8 mouse cellular contexts compared by ENCODE assay signal in genomic region chr11:5096480-5097020, GRCm38 (mm10). TPM values are rescaled to one million over a fixed set of nuclear protein-coding genes. Genes with fewer than 3 reads are reported as not detected.
DNase-seq lines count a peak whose midpoint lies in the region; ATAC-seq and TF ChIP-seq lines count a peak whose summit lies in the region.

No protein-coding gene starts in this region.

- peak overlapping the region; percentile 100 for H3K4me3 ChIP-seq in heart, embryonic 13.5 days
- H3K4me3 ChIP-seq in G1E (ENCODE audit: low read depth, low read length) (peak overlapping the region; percentile 93; the same call in 1 of the 2 replicates), macrophage (ENCODE audit: inconsistent target) (peak overlapping the region; percentile 84; the same call in 1 of the 2 replicates)
- H3K4me3 ChIP-seq in hindbrain, embryonic 11.5 days (ENCODE audit: low read depth, low read length), result peak overlapping the region; percentile 68

- peaks cover 29% of the 10 kb centered on the region for H3K36me3 ChIP-seq in heart, embryonic 13.5 days
- H3K36me3 ChIP-seq in G1E (replicated peaks), result peaks cover 46% of the 10 kb centered on the region
- no peaks in the 10 kb centered on the region for H3K36me3 ChIP-seq in hindbrain, embryonic 11.5 days (ENCODE audit: control insufficient read depth, insufficient read depth, low read length)
- H3K36me3 ChIP-seq in macrophage (ENCODE audit: inconsistent target), result peaks cover 21% of the 10 kb centered on the region

- 58% methylated on average over 8 of the region's 8 CpGs for WGBS in heart, embryonic 13.5 days
- WGBS in hindbrain, embryonic 11.5 days, result 81% methylated on average over 8 of the region's 8 CpGs
- 51% methylated on average over 7 of the region's 8 CpGs for WGBS in macrophage (ENCODE audit: missing documents)

- peaks cover 42% of the 10 kb centered on the region for H3K4me1 ChIP-seq in heart, embryonic 13.5 days
- peaks cover 64% of the 10 kb centered on the region for H3K4me1 ChIP-seq in G1E (ENCODE audit: insufficient read depth, low read depth, low read length)
- no peaks in the 10 kb centered on the region; the same call in none of the 2 replicates for H3K4me1 ChIP-seq in hindbrain, embryonic 11.5 days (replicated peaks; ENCODE audit: control insufficient read depth, insufficient read depth, low read length)

- H3K27me3 ChIP-seq in heart, embryonic 13.5 days (replicated peaks), result no peaks in the 10 kb centered on the region
- no peaks in the 10 kb centered on the region for H3K27me3 ChIP-seq in G1E (ENCODE audit: insufficient read depth, low read length)
- no peaks in the 10 kb centered on the region for H3K27me3 ChIP-seq in hindbrain, embryonic 11.5 days (ENCODE audit: control insufficient read depth, insufficient read depth, low read length)

- peaks cover 77% of the 10 kb centered on the region for H3K79me2 ChIP-seq in macrophage (ENCODE audit: inconsistent target)

- DNase-seq in heart, adult 9 months (ENCODE audit: low spot score in 2 of 2), result no peak
- DNase-seq in G1E (ENCODE audit: low spot score), result no peak
- DNase-seq in hindbrain, embryonic 11.5 days (ENCODE audit: low spot score), result no peak
- DNase-seq in thymus, postnatal 4 days, result no peak

- TF ChIP-seq CTCF in G1E (IDR thresholded peaks at IDR 0.05; ENCODE audit: low read depth, low read length), result no peak

- no peak overlapping the region for H3K27ac ChIP-seq in heart, embryonic 13.5 days (replicated peaks)
- no peak overlapping the region for H3K27ac ChIP-seq in hindbrain, embryonic 11.5 days (ENCODE audit: low read depth, low read length)
- no peak overlapping the region for H3K27ac ChIP-seq in macrophage

- ATAC-seq in heart, embryonic 13.5 days (ENCODE audit: extremely low read depth, insufficient number of reproducible peaks, low FRiP score, low TSS enrichment), result no peak
- ATAC-seq in G1E (ENCODE audit: extremely low read depth, insufficient number of reproducible peaks, low FRiP score, poor library complexity, severe bottlenecking), result no peak
- ATAC-seq in hindbrain, embryonic 11.5 days (ENCODE audit: low FRiP score), result no peak
- ATAC-seq in megakaryocyte progenitor cell, adult 5-6 weeks (replicated peaks; ENCODE audit: poor library complexity), result no peak
- ATAC-seq in granulocyte monocyte progenitor cell, adult 5-6 weeks (replicated peaks; ENCODE audit: poor library complexity, severe bottlenecking), result no peak

- H3K9ac ChIP-seq in heart, embryonic 13.5 days, result peak overlapping the region; percentile 100
- no peak overlapping the region for H3K9ac ChIP-seq in hindbrain, embryonic 11.5 days (ENCODE audit: low read depth, low read length)

- no peaks in the 10 kb centered on the region for H3K9me3 ChIP-seq in heart, embryonic 13.5 days
- no peaks in the 10 kb centered on the region for H3K9me3 ChIP-seq in G1E (replicated peaks)
- no peaks in the 10 kb centered on the region for H3K9me3 ChIP-seq in hindbrain, embryonic 11.5 days (ENCODE audit: control insufficient read depth, low read length)

- peak overlapping the region; percentile 87 for H3K4me2 ChIP-seq in heart, embryonic 13.5 days
- H3K4me2 ChIP-seq in hindbrain, embryonic 11.5 days (replicated peaks; ENCODE audit: low read depth, low read length), result peak overlapping the region; percentile 80; the same call in 1 of the 2 replicates

RNA-seq across cellular contexts. Expression of gene Rhbdd3, which starts 2.2 kb away (rescaled TPM):
- polyA plus RNA-seq in heart, embryonic 13.5 days (2015; fragmentation: Nextera tagmentation; extraction: Ambion mirVana), result 28.2 and 34.3 TPM in 2 replicates
- total RNA-seq in G1E (2014; fragmentation: Nextera tagmentation), result 9.7 and 10.9 TPM in 2 replicates
- 19.4 and 21.1 TPM in 2 replicates for total RNA-seq in G1E (2017)
- 37.2 and 42.8 TPM in 2 replicates for polyA plus RNA-seq in G1E (2012)
- 17.3 and 18.2 TPM in 2 replicates for polyA plus RNA-seq in hindbrain, embryonic 11.5 days (2014; fragmentation: Nextera tagmentation; extraction: Ambion mirVana)
- 10 to 100 TPM in 25 of 26 experiments, 1 to 10 TPM in 1; 9.4 to 29.1 (median 17.1) TPM for total RNA-seq in macrophage (2018; cell fraction: chromatin; rRNA removed)
- total RNA-seq in macrophage (2018; cell fraction: cytosol; rRNA removed), result 10 to 100 TPM in 6 of 26 experiments, 1 to 10 TPM in 20; 5.5 to 12.1 (median 7.9) TPM
- 10 to 100 TPM in 25 of 26 experiments, 1 to 10 TPM in 1; 9.7 to 31.4 (median 17.2) TPM for total RNA-seq in macrophage (2018; cell fraction: nucleus; rRNA removed)
- polyA plus RNA-seq in macrophage (2018), result 7.5 to 13.4 TPM (median 8.4 TPM) in 3 replicates
- total RNA-seq in megakaryocyte progenitor cell, adult 5-6 weeks (2015), result 8.5 and 10.2 TPM in 2 replicates
- 22.2 and 33.8 TPM in 2 replicates for total RNA-seq in megakaryocyte progenitor cell, adult 5-6 weeks (2017)
- 20.0 and 25.8 TPM in 2 replicates for total RNA-seq in granulocyte monocyte progenitor cell, adult 5-6 weeks (2014; fragmentation: Nextera tagmentation)
- 15.7 and 42.7 TPM in 2 replicates for total RNA-seq in granulocyte monocyte progenitor cell, adult 5-6 weeks (2017)

RNA-seq across cellular contexts. Expression of gene Ewsr1, which starts 2.5 kb away (rescaled TPM):
- 435 and 450 TPM in 2 replicates for polyA plus RNA-seq in heart, embryonic 13.5 days (2015; fragmentation: Nextera tagmentation; extraction: Ambion mirVana)
- total RNA-seq in G1E (2014; fragmentation: Nextera tagmentation), result 454 and 476 TPM in 2 replicates
- total RNA-seq in G1E (2017), result 527 and 560 TPM in 2 replicates
- 1,012 and 1,154 TPM in 2 replicates for polyA plus RNA-seq in G1E (2012)
- 430 and 463 TPM in 2 replicates for polyA plus RNA-seq in hindbrain, embryonic 11.5 days (2014; fragmentation: Nextera tagmentation; extraction: Ambion mirVana)
- 1,000 to 10,000 TPM in 24 of 26 experiments, 100 to 1,000 TPM in 2; 726 to 1,575 (median 1,318) TPM for total RNA-seq in macrophage (2018; cell fraction: chromatin; rRNA removed)
- 100 to 1,000 TPM; 140 to 209 (median 182) TPM for total RNA-seq in macrophage (2018; cell fraction: cytosol; rRNA removed)
- 1,000 to 10,000 TPM in 1 of 26 experiments, 100 to 1,000 TPM in 25; 418 to 1,007 (median 711) TPM for total RNA-seq in macrophage (2018; cell fraction: nucleus; rRNA removed)
- 241 to 1,448 TPM (median 260 TPM) in 3 replicates for polyA plus RNA-seq in macrophage (2018)
- 183 and 217 TPM in 2 replicates for total RNA-seq in megakaryocyte progenitor cell, adult 5-6 weeks (2015)
- 513 and 628 TPM in 2 replicates for total RNA-seq in megakaryocyte progenitor cell, adult 5-6 weeks (2017)
- total RNA-seq in granulocyte monocyte progenitor cell, adult 5-6 weeks (2014; fragmentation: Nextera tagmentation), result 342 and 407 TPM in 2 replicates
- 626 and 725 TPM in 2 replicates for total RNA-seq in granulocyte monocyte progenitor cell, adult 5-6 weeks (2017)

RNA-seq across cellular contexts. Expression of gene Gas2l1, which starts 31.4 kb away (rescaled TPM):
- polyA plus RNA-seq in heart, embryonic 13.5 days (2015; fragmentation: Nextera tagmentation; extraction: Ambion mirVana), result 21.0 TPM in 2 replicates
- total RNA-seq in G1E (2014; fragmentation: Nextera tagmentation), result 29.4 and 32.1 TPM in 2 replicates
- total RNA-seq in G1E (2017), result 18.2 and 22.1 TPM in 2 replicates
- 103 and 113 TPM in 2 replicates for polyA plus RNA-seq in G1E (2012)
- polyA plus RNA-seq in hindbrain, embryonic 11.5 days (2014; fragmentation: Nextera tagmentation; extraction: Ambion mirVana), result 23.0 and 24.8 TPM in 2 replicates
- 10 to 100 TPM; 15.3 to 70.4 (median 34.4) TPM for total RNA-seq in macrophage (2018; cell fraction: chromatin; rRNA removed)
- total RNA-seq in macrophage (2018; cell fraction: cytosol; rRNA removed), result 10 to 100 TPM; 18.0 to 48.6 (median 29.3) TPM
- 10 to 100 TPM; 14.6 to 55.5 (median 29.8) TPM for total RNA-seq in macrophage (2018; cell fraction: nucleus; rRNA removed)
- polyA plus RNA-seq in macrophage (2018), result 29.9 to 46.7 TPM (median 32.6 TPM) in 3 replicates
- 0.22 and 0.46 TPM in 2 replicates for total RNA-seq in megakaryocyte progenitor cell, adult 5-6 weeks (2015)
- 0.58 TPM in 1 of 2 replicates, not detected in the other for total RNA-seq in megakaryocyte progenitor cell, adult 5-6 weeks (2017)
- total RNA-seq in granulocyte monocyte progenitor cell, adult 5-6 weeks (2014; fragmentation: Nextera tagmentation), result 1.0 TPM in 1 of 2 replicates, not detected in the other
- total RNA-seq in granulocyte monocyte progenitor cell, adult 5-6 weeks (2017), result 1.2 and 1.3 TPM in 2 replicates

RNA-seq across cellular contexts. Expression of gene Rasl10a, which starts 38.6 kb away (rescaled TPM):
- polyA plus RNA-seq in heart, embryonic 13.5 days (2015; fragmentation: Nextera tagmentation; extraction: Ambion mirVana), result 0.59 and 0.70 TPM in 2 replicates
- total RNA-seq in G1E (2014; fragmentation: Nextera tagmentation) (not detected in 2 replicates), G1E (2017) (0.55 TPM in 1 of 2 replicates, not detected in the other)
- polyA plus RNA-seq in G1E (2012) (0.37 and 0.47 TPM in 2 replicates), macrophage (2018) (not detected in 3 replicates)
- polyA plus RNA-seq in hindbrain, embryonic 11.5 days (2014; fragmentation: Nextera tagmentation; extraction: Ambion mirVana), result 0.40 and 0.46 TPM in 2 replicates
- total RNA-seq in macrophage (2018; cell fraction: chromatin; rRNA removed), result not detected
- not detected for total RNA-seq in macrophage (2018; cell fraction: cytosol; rRNA removed)
- total RNA-seq in macrophage (2018; cell fraction: nucleus; rRNA removed), result not detected
- not detected in 2 replicates for total RNA-seq in megakaryocyte progenitor cell, adult 5-6 weeks (2015)
- total RNA-seq in megakaryocyte progenitor cell, adult 5-6 weeks (2017), result not detected in 2 replicates
- not detected in 2 replicates for total RNA-seq in granulocyte monocyte progenitor cell, adult 5-6 weeks (2014; fragmentation: Nextera tagmentation)
- total RNA-seq in granulocyte monocyte progenitor cell, adult 5-6 weeks (2017), result not detected in 2 replicates

RNA-seq across cellular contexts. Expression of gene Emid1, which starts 55.5 kb away (rescaled TPM):
- 8.6 and 9.3 TPM in 2 replicates for polyA plus RNA-seq in heart, embryonic 13.5 days (2015; fragmentation: Nextera tagmentation; extraction: Ambion mirVana)
- total RNA-seq in G1E (2014; fragmentation: Nextera tagmentation) (not detected in 2 replicates), G1E (2017) (0.16 TPM in 1 of 2 replicates, not detected in the other)
- polyA plus RNA-seq in G1E (2012) (not detected in 2 replicates), macrophage (2018) (0.53 to 0.57 TPM (median 0.54 TPM) in 3 replicates)
- polyA plus RNA-seq in hindbrain, embryonic 11.5 days (2014; fragmentation: Nextera tagmentation; extraction: Ambion mirVana), result 19.2 and 22.7 TPM in 2 replicates
- total RNA-seq in macrophage (2018; cell fraction: chromatin; rRNA removed), result 1 to 10 TPM in 3 of 26 experiments, under 1 TPM in 5, not detected in 18; 0.45 to 1.5 (median 0.74) TPM
- total RNA-seq in macrophage (2018; cell fraction: cytosol; rRNA removed), result under 1 TPM in 25 of 26 experiments, not detected in 1; 0.10 to 0.91 (median 0.44) TPM
- 1 to 10 TPM in 5 of 26 experiments, under 1 TPM in 11, not detected in 10; 0.44 to 1.5 (median 0.81) TPM for total RNA-seq in macrophage (2018; cell fraction: nucleus; rRNA removed)
- total RNA-seq in megakaryocyte progenitor cell, adult 5-6 weeks (2015), result 3.5 and 5.5 TPM in 2 replicates
- 5.2 and 5.5 TPM in 2 replicates for total RNA-seq in megakaryocyte progenitor cell, adult 5-6 weeks (2017)
- total RNA-seq in granulocyte monocyte progenitor cell, adult 5-6 weeks (2014; fragmentation: Nextera tagmentation), result 10.0 and 11.4 TPM in 2 replicates
- total RNA-seq in granulocyte monocyte progenitor cell, adult 5-6 weeks (2017), result 5.1 and 7.9 TPM in 2 replicates
